ENCODE assay signal across 9 mouse cellular contexts in genomic region chr5:30621844-30622176, GRCm38 (mm10). TPM values are rescaled to one million over a fixed set of nuclear protein-coding genes. Genes with fewer than 3 reads are reported as not detected.
DNase-seq lines count a peak whose midpoint lies in the region; ATAC-seq and TF ChIP-seq lines count a peak whose summit lies in the region.
"Had no signal": no experiment of that assay in that cellular context is flagged by ENCODE, and none has a peak within 500 bp of the region (broad histone marks: within the 10 kb centered on the region; RNA-seq: fewer than 3 reads in every experiment).

No protein-coding gene starts in this region.

- H3K36me3 ChIP-seq in heart, embryonic 16.5 days (ENCODE audit: control insufficient read depth, insufficient read depth): no peaks in the 10 kb centered on the region
- no peaks in the 10 kb centered on the region for H3K36me3 ChIP-seq in heart, adult 2 months (ENCODE audit: control insufficient read depth, insufficient read depth, low read length)
- H3K36me3 ChIP-seq in embryonic facial prominence, embryonic 13.5 days: no peaks in the 10 kb centered on the region
- no peaks in the 10 kb centered on the region for H3K36me3 ChIP-seq in hindbrain, embryonic 10.5 days
- H3K36me3 ChIP-seq in midbrain, embryonic 12.5 days: no peaks in the 10 kb centered on the region

- H3K27ac ChIP-seq in heart, embryonic 16.5 days (ENCODE audit: low read length): no peak overlapping the region
- H3K27ac ChIP-seq in heart, adult 2 months: no peak overlapping the region
- no peak overlapping the region for H3K27ac ChIP-seq in embryonic facial prominence, embryonic 13.5 days
- H3K27ac ChIP-seq in hindbrain, embryonic 10.5 days: no peak overlapping the region; the same call in 1 of the 2 replicates
- H3K27ac ChIP-seq in midbrain, embryonic 12.5 days (replicated peaks): no peak overlapping the region

- peak overlapping the region; percentile 57 for H3K4me2 ChIP-seq in heart, embryonic 16.5 days (ENCODE audit: low read depth, low read length)
- H3K4me2 ChIP-seq in embryonic facial prominence, embryonic 13.5 days: peak overlapping the region; percentile 97
- H3K4me2 ChIP-seq in midbrain, embryonic 12.5 days (replicated peaks): peak overlapping the region; percentile 75

- DNase-seq in heart, adult 2 months: no peak
- no peak for DNase-seq in hindbrain, embryonic 10.5 days (ENCODE audit: low spot score)
- DNase-seq in frontal cortex, postnatal 10 days (ENCODE audit: low spot score in 2 of 2): no peak
- no peak for DNase-seq in frontal cortex, postnatal 36 days (ENCODE audit: low spot score in 2 of 2)

- H3K9me3 ChIP-seq in heart, embryonic 16.5 days (replicated peaks; ENCODE audit: control insufficient read depth, low read length): no peaks in the 10 kb centered on the region
- no peaks in the 10 kb centered on the region for H3K9me3 ChIP-seq in embryonic facial prominence, embryonic 13.5 days
- no peaks in the 10 kb centered on the region for H3K9me3 ChIP-seq in hindbrain, embryonic 10.5 days
- no peaks in the 10 kb centered on the region for H3K9me3 ChIP-seq in midbrain, embryonic 12.5 days

- ATAC-seq in heart, embryonic 16.5 days (replicated peaks; ENCODE audit: extremely low read depth, insufficient read depth, low FRiP score): no peak
- ATAC-seq in embryonic facial prominence, embryonic 13.5 days (ENCODE audit: insufficient number of reproducible peaks, insufficient read depth, low FRiP score, low TSS enrichment, low read depth): no peak
- no peak for ATAC-seq in midbrain, embryonic 12.5 days (ENCODE audit: low FRiP score, low read depth)
- no peak for ATAC-seq in megakaryocyte progenitor cell, adult 5-6 weeks (replicated peaks; ENCODE audit: poor library complexity)
- ATAC-seq: Patski had no signal

- H3K79me2 ChIP-seq in heart, adult 2 months (replicated peaks; ENCODE audit: control insufficient read depth, insufficient read depth, low read length): no peaks in the 10 kb centered on the region

- TF ChIP-seq POLR2A in heart, adult 2 months (IDR thresholded peaks at IDR 0.05; ENCODE audit: insufficient read depth, low read depth, low read length): no peak

- WGBS in heart, embryonic 16.5 days: 65% methylated on average over 22 of the region's 22 CpGs
- 75% methylated on average over 22 of the region's 22 CpGs for WGBS in heart, adult 2 months
- 48% methylated on average over 22 of the region's 22 CpGs for WGBS in embryonic facial prominence, embryonic 13.5 days
- WGBS in hindbrain, embryonic 10.5 days: 57% methylated on average over 22 of the region's 22 CpGs
- WGBS in midbrain, embryonic 12.5 days: 42% methylated on average over 22 of the region's 22 CpGs

- H3K27me3 ChIP-seq in heart, embryonic 16.5 days (ENCODE audit: control insufficient read depth, insufficient read depth, low read length): peaks cover 19% of the 10 kb centered on the region
- peaks cover 5% of the 10 kb centered on the region; the same call in 1 of the 2 replicates for H3K27me3 ChIP-seq in heart, adult 2 months (ENCODE audit: control insufficient read depth, insufficient read depth, low read length)
- H3K27me3 ChIP-seq in embryonic facial prominence, embryonic 13.5 days: peaks cover 48% of the 10 kb centered on the region
- H3K27me3 ChIP-seq in hindbrain, embryonic 10.5 days (ENCODE audit: insufficient read depth, poor library complexity, severe bottlenecking): peaks cover 83% of the 10 kb centered on the region
- H3K27me3 ChIP-seq in midbrain, embryonic 12.5 days: peaks cover 62% of the 10 kb centered on the region

- no peak for TF ChIP-seq EP300 in heart, adult 2 months (IDR thresholded peaks at IDR 0.05; ENCODE audit: insufficient read depth, low read depth, low read length)

- TF ChIP-seq CTCF in heart, adult 2 months (IDR thresholded peaks at IDR 0.05): no peak

- no peak overlapping the region for H3K4me3 ChIP-seq in heart, embryonic 16.5 days (ENCODE audit: low read length)
- no peak overlapping the region; the same call in 1 of the 2 replicates for H3K4me3 ChIP-seq in heart, adult 2 months
- peak overlapping the region; percentile 53 for H3K4me3 ChIP-seq in embryonic facial prominence, embryonic 13.5 days
- peak overlapping the region; percentile 58 for H3K4me3 ChIP-seq in hindbrain, embryonic 10.5 days
- H3K4me3 ChIP-seq in midbrain, embryonic 12.5 days: peak overlapping the region; percentile 43

- intact Hi-C loops in heart, adult 2 months (cut with DNase I): no loop called here

- H3K4me1 ChIP-seq in heart, embryonic 16.5 days (ENCODE audit: control insufficient read depth, insufficient read depth, low read length): peaks cover 24% of the 10 kb centered on the region
- H3K4me1 ChIP-seq in heart, adult 2 months (ENCODE audit: control insufficient read depth, insufficient read depth, low read length): peaks cover 4% of the 10 kb centered on the region; the same call in 1 of the 2 replicates
- H3K4me1 ChIP-seq in embryonic facial prominence, embryonic 13.5 days: peaks cover 19% of the 10 kb centered on the region
- H3K4me1 ChIP-seq in hindbrain, embryonic 10.5 days (replicated peaks): peaks cover 31% of the 10 kb centered on the region
- H3K4me1 ChIP-seq in midbrain, embryonic 12.5 days: peaks cover 13% of the 10 kb centered on the region

- H3K9ac ChIP-seq in heart, embryonic 16.5 days (ENCODE audit: low read length): no peak overlapping the region
- H3K9ac ChIP-seq in heart, adult 2 months (ENCODE audit: low read depth, low read length): no peak overlapping the region
- peak overlapping the region; percentile 70 for H3K9ac ChIP-seq in embryonic facial prominence, embryonic 13.5 days
- H3K9ac ChIP-seq in midbrain, embryonic 12.5 days (replicated peaks): peak overlapping the region; percentile 34; the same call in 1 of the 2 replicates

RNA-seq across cellular contexts. Expression of gene Slc35f6, which starts 25.9 kb away (rescaled TPM):
- polyA plus RNA-seq in heart, embryonic 16.5 days (2015; fragmentation: Nextera tagmentation; extraction: Ambion mirVana): 25.6 and 25.7 TPM in 2 replicates
- 10 to 100 TPM; 47.2 to 49.9 TPM for total RNA-seq in heart, adult 2 months (2021)
- polyA plus RNA-seq in heart, adult 2 months (2012; rRNA removed): 119 and 154 TPM in 2 replicates
- polyA plus RNA-seq in embryonic facial prominence, embryonic 13.5 days (2015; fragmentation: Nextera tagmentation; extraction: Ambion mirVana): 25.0 and 26.6 TPM in 2 replicates
- polyA plus RNA-seq in hindbrain, embryonic 10.5 days (2016; fragmentation: Nextera tagmentation; extraction: Ambion mirVana): 25.5 and 28.9 TPM in 2 replicates
- polyA plus RNA-seq in midbrain, embryonic 12.5 days (2016; fragmentation: Nextera tagmentation; extraction: Ambion mirVana): 25.4 and 29.1 TPM in 2 replicates
- total RNA-seq in megakaryocyte progenitor cell, adult 5-6 weeks (2015): 5.6 and 6.2 TPM in 2 replicates
- total RNA-seq in megakaryocyte progenitor cell, adult 5-6 weeks (2017): 5.2 and 7.0 TPM in 2 replicates

RNA-seq across cellular contexts. Expression of gene Kcnk3, which starts 33.8 kb away (rescaled TPM):
- 15.3 and 19.2 TPM in 2 replicates for polyA plus RNA-seq in heart, embryonic 16.5 days (2015; fragmentation: Nextera tagmentation; extraction: Ambion mirVana)
- total RNA-seq in heart, adult 2 months (2021): 100 to 1,000 TPM; 259 to 300 TPM
- polyA plus RNA-seq in heart, adult 2 months (2012; rRNA removed): 382 and 432 TPM in 2 replicates
- polyA plus RNA-seq in embryonic facial prominence, embryonic 13.5 days (2015; fragmentation: Nextera tagmentation; extraction: Ambion mirVana): 0.51 and 0.63 TPM in 2 replicates
- 0.12 and 0.52 TPM in 2 replicates for polyA plus RNA-seq in hindbrain, embryonic 10.5 days (2016; fragmentation: Nextera tagmentation; extraction: Ambion mirVana)
- polyA plus RNA-seq in midbrain, embryonic 12.5 days (2016; fragmentation: Nextera tagmentation; extraction: Ambion mirVana): 0.82 and 1.3 TPM in 2 replicates
- total RNA-seq in megakaryocyte progenitor cell, adult 5-6 weeks (2015): not detected in 2 replicates
- total RNA-seq in megakaryocyte progenitor cell, adult 5-6 weeks (2017): not detected in 2 replicates
- polyA plus RNA-seq: Patski had no signal

RNA-seq across cellular contexts. Expression of gene Cenpa, which starts 44.8 kb away (rescaled TPM):
- polyA plus RNA-seq in heart, embryonic 16.5 days (2015; fragmentation: Nextera tagmentation; extraction: Ambion mirVana): 210 and 225 TPM in 2 replicates
- total RNA-seq in heart, adult 2 months (2021): 10 to 100 TPM; 43.9 to 51.0 TPM
- polyA plus RNA-seq in heart, adult 2 months (2012; rRNA removed): 51.3 and 69.7 TPM in 2 replicates
- 270 and 318 TPM in 2 replicates for polyA plus RNA-seq in embryonic facial prominence, embryonic 13.5 days (2015; fragmentation: Nextera tagmentation; extraction: Ambion mirVana)
- polyA plus RNA-seq in hindbrain, embryonic 10.5 days (2016; fragmentation: Nextera tagmentation; extraction: Ambion mirVana): 409 and 440 TPM in 2 replicates
- polyA plus RNA-seq in midbrain, embryonic 12.5 days (2016; fragmentation: Nextera tagmentation; extraction: Ambion mirVana): 268 and 290 TPM in 2 replicates
- total RNA-seq in megakaryocyte progenitor cell, adult 5-6 weeks (2015): 152 and 180 TPM in 2 replicates
- total RNA-seq in megakaryocyte progenitor cell, adult 5-6 weeks (2017): 80.7 and 103 TPM in 2 replicates

Comparison
In these comparisons a context has a peak if more than half of its experiments do, and no peak if none do; other contexts are left out.
1. RNA of gene Kcnk3, which starts 33.8 kb away (polyA plus RNA-seq): 382 to 432 TPM in heart, adult 2 months; 15.3 to 19.2 TPM in heart, embryonic 16.5 days, 0.82 to 1.3 TPM in midbrain, embryonic 12.5 days, 0.51 to 0.63 TPM in embryonic facial prominence, embryonic 13.5 days and 0.12 to 0.52 TPM in hindbrain, embryonic 10.5 days; every median in the first group is over 10 times any median in the second.
2. H3K4me3 ChIP-seq: peak in embryonic facial prominence, embryonic 13.5 days (single experiment), hindbrain, embryonic 10.5 days (single experiment) and midbrain, embryonic 12.5 days (single experiment); none in heart, embryonic 16.5 days (single experiment) and heart, adult 2 months (single experiment).
3. H3K9ac ChIP-seq: peak in embryonic facial prominence, embryonic 13.5 days (single experiment) and midbrain, embryonic 12.5 days (single experiment); none in heart, embryonic 16.5 days (single experiment) and heart, adult 2 months (single experiment).
4. Peak in every context shown above with its lines, with median percentiles within 50 percentile points of each other: H3K4me2 ChIP-seq.